Mouse (Mus musculus): ENCODE measurements around the gene Pmm2. TPM values are rescaled to one million over a fixed set of nuclear protein-coding genes. Genes with fewer than 3 reads are reported as not detected.

Gene Pmm2
- total and polyA plus RNA-seq, 2 experiments from 2014 or later = 26.8 to 36.6 TPM

GRCm38 (mm10) chr16:8679780-8680179, 42.3 kb downstream of the Pmm2 start:
- Histone ChIP-seq H3K27me3 (ENCODE audit: control insufficient read depth, insufficient read depth, low read length) (no peaks in the 10 kb centered on the region), H3K4me2 (ENCODE audit: low read depth, low read length) (no peak overlapping the region), H3K27ac (ENCODE audit: low read depth) (no peak overlapping the region), H3K36me3 (replicated peaks; ENCODE audit: control insufficient read depth, insufficient read depth, low read length) (no peaks in the 10 kb centered on the region), H3K9ac (replicated peaks; ENCODE audit: low read depth, low read length) (no peak overlapping the region), H3K4me1 (ENCODE audit: control insufficient read depth, insufficient read depth) (no peaks in the 10 kb centered on the region), H3K9me3 (replicated peaks; ENCODE audit: control insufficient read depth, low read length) (no peaks in the 10 kb centered on the region), H3K4me3 (ENCODE audit: low read depth, low read length) (no peak overlapping the region)
- no peak for ATAC-seq (ENCODE audit: insufficient read depth, low read depth)
- 64% methylated on average over 3 of the region's 3 CpGs for WGBS
- DNase-seq (ENCODE audit: low spot score) = no peak
- no peak for TF ChIP-seq EP300 (IDR thresholded peaks at IDR 0.05; ENCODE audit: low read depth)
- no peak for TF ChIP-seq CTCF (IDR thresholded peaks at IDR 0.05; ENCODE audit: low read depth)

DNA sequence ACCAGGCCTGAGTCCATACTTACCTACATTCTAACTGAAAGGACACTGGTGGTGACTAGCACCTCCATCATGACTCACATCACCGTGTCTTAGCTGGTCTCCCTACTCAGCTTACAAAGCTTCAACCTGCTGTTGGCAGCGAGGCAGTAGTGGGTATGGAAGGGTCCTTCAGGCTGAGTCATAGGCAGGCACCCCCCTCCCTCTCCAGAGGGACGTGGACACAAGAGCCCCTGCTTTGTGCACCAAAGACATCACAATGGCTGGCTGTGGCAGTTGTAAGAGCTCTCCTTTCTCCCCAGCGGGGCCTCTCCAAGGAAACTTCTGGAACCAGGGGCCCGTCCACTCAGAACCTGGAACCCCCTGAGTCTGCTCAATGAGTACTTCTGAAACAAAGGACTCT, 43.0 kb downstream of the Pmm2 start, which contains the start of gene Gm5767:
TSS of gene Gm5767 (plus strand) at position 301 of the 400 bp plus-strand sequence.
- DNase-seq (ENCODE audit: low spot score) = no peak
- no peaks in the 10 kb centered on the region for H3K9me3 ChIP-seq (replicated peaks; ENCODE audit: control insufficient read depth, low read length)
- no peak within 1 kb of the TSS for H3K9ac ChIP-seq (replicated peaks; ENCODE audit: low read depth, low read length)
- no peaks in the 10 kb centered on the region for H3K4me1 ChIP-seq (ENCODE audit: control insufficient read depth, insufficient read depth)
- H3K27ac ChIP-seq (ENCODE audit: low read depth) = no peak within 1 kb of the TSS
- 75% methylated on average over 5 of the region's 5 CpGs for WGBS
- H3K36me3 ChIP-seq (replicated peaks; ENCODE audit: control insufficient read depth, insufficient read depth, low read length) = no peaks in the 10 kb centered on the region
- no peak for TF ChIP-seq CTCF (IDR thresholded peaks at IDR 0.05; ENCODE audit: low read depth)
- TF ChIP-seq EP300 (IDR thresholded peaks at IDR 0.05; ENCODE audit: low read depth) = no peak
- H3K27me3 ChIP-seq (ENCODE audit: control insufficient read depth, insufficient read depth, low read length) = no peaks in the 10 kb centered on the region
- no peak within 1 kb of the TSS for H3K4me3 ChIP-seq (ENCODE audit: low read depth, low read length)
- no peak for ATAC-seq (ENCODE audit: insufficient read depth, low read depth)
- H3K4me2 ChIP-seq (ENCODE audit: low read depth, low read length) = no peak within 1 kb of the TSS

- ATAC-seq (ENCODE audit: insufficient read depth, low read depth) (no peak), DNase-seq (ENCODE audit: low spot score) (no peak)
- Histone ChIP-seq H3K4me2 (ENCODE audit: low read depth, low read length) (no peak overlapping the region), H3K27ac (ENCODE audit: low read depth) (no peak overlapping the region), H3K9ac (replicated peaks; ENCODE audit: low read depth, low read length) (no peak overlapping the region), H3K9me3 (replicated peaks; ENCODE audit: control insufficient read depth, low read length) (no peaks in the 10 kb centered on the region), H3K27me3 (ENCODE audit: control insufficient read depth, insufficient read depth, low read length) (no peaks in the 10 kb centered on the region), H3K4me1 (ENCODE audit: control insufficient read depth, insufficient read depth) (no peaks in the 10 kb centered on the region), H3K4me3 (ENCODE audit: low read depth, low read length) (no peak overlapping the region), H3K36me3 (replicated peaks; ENCODE audit: control insufficient read depth, insufficient read depth, low read length) (peaks cover 12% of the 10 kb centered on the region)
- WGBS = 30% methylated on average over 4 of the region's 4 CpGs
- TF ChIP-seq EP300 (IDR thresholded peaks at IDR 0.05; ENCODE audit: low read depth) (no peak), CTCF (IDR thresholded peaks at IDR 0.05; ENCODE audit: low read depth) (no peak)
These were observed 47.6 kb downstream of the Pmm2 start for GRCm38 (mm10) chr16:8685087-8685486.

GRCm38 (mm10) chr16:8686121-8686870, 48.8 kb downstream of the Pmm2 start:
- Histone ChIP-seq H3K36me3 (replicated peaks; ENCODE audit: control insufficient read depth, insufficient read depth, low read length) (peaks cover 23% of the 10 kb centered on the region), H3K9me3 (replicated peaks; ENCODE audit: control insufficient read depth, low read length) (no peaks in the 10 kb centered on the region), H3K4me1 (ENCODE audit: control insufficient read depth, insufficient read depth) (no peaks in the 10 kb centered on the region), H3K4me3 (ENCODE audit: low read depth, low read length) (no peak overlapping the region), H3K27ac (ENCODE audit: low read depth) (no peak overlapping the region), H3K27me3 (ENCODE audit: control insufficient read depth, insufficient read depth, low read length) (no peaks in the 10 kb centered on the region), H3K9ac (replicated peaks; ENCODE audit: low read depth, low read length) (no peak overlapping the region), H3K4me2 (ENCODE audit: low read depth, low read length) (no peak overlapping the region)
- ATAC-seq (ENCODE audit: insufficient read depth, low read depth) (peak; percentile 68), DNase-seq (ENCODE audit: low spot score) (peak; percentile 76)
- TF ChIP-seq CTCF (IDR thresholded peaks at IDR 0.05; ENCODE audit: low read depth) (peak; percentile 95), EP300 (IDR thresholded peaks at IDR 0.05; ENCODE audit: low read depth) (no peak)
- WGBS = 54% methylated on average over 7 of the region's 7 CpGs

GRCm38 (mm10) chr16:8686871-8687535, 49.5 kb downstream of the Pmm2 start:
- Histone ChIP-seq H3K27me3 (ENCODE audit: control insufficient read depth, insufficient read depth, low read length) (no peaks in the 10 kb centered on the region), H3K4me1 (ENCODE audit: control insufficient read depth, insufficient read depth) (no peaks in the 10 kb centered on the region), H3K4me2 (ENCODE audit: low read depth, low read length) (no peak overlapping the region), H3K9me3 (replicated peaks; ENCODE audit: control insufficient read depth, low read length) (no peaks in the 10 kb centered on the region), H3K27ac (ENCODE audit: low read depth) (0 out of 2 replicates have a peak overlapping the region, but pooled peaks have one; percentile 12), H3K36me3 (replicated peaks; ENCODE audit: control insufficient read depth, insufficient read depth, low read length) (peaks cover 30% of the 10 kb centered on the region), H3K9ac (replicated peaks; ENCODE audit: low read depth, low read length) (no peak overlapping the region; the same call in 1 of the 2 replicates), H3K4me3 (ENCODE audit: low read depth, low read length) (no peak overlapping the region)
- 38% methylated on average over 11 of the region's 11 CpGs for WGBS
- peak; percentile 49 for ATAC-seq (ENCODE audit: insufficient read depth, low read depth)
- DNase-seq (ENCODE audit: low spot score) = no peak
- TF ChIP-seq EP300 (IDR thresholded peaks at IDR 0.05; ENCODE audit: low read depth) (no peak), CTCF (IDR thresholded peaks at IDR 0.05; ENCODE audit: low read depth) (no peak)
